Mouse (Mus musculus): ENCODE measurements at regions not wholly inside any gene's neighbourhood (a gene's known extent, or its start where the extent isn't known, plus 50 kb on each side); places are given as distances from the start of the nearest gene placed in this dataset.
"Not testable (repeated sequence)": the region's sequence is repeated elsewhere in the genome, so short reads cannot be mapped to it uniquely, and the experiment has no call there.

- DNase-seq (ENCODE audit: low spot score) = peak; percentile 79
Observed at GRCm38 (mm10) chr3:31603237-31603636, 293.1 kb upstream of the Slc7a14 start.

- DNase-seq (ENCODE audit: low spot score) = not testable (repeated sequence)
Observed at GRCm38 (mm10) chr3:31596581-31596980, 286.4 kb upstream of the Slc7a14 start.

DNA sequence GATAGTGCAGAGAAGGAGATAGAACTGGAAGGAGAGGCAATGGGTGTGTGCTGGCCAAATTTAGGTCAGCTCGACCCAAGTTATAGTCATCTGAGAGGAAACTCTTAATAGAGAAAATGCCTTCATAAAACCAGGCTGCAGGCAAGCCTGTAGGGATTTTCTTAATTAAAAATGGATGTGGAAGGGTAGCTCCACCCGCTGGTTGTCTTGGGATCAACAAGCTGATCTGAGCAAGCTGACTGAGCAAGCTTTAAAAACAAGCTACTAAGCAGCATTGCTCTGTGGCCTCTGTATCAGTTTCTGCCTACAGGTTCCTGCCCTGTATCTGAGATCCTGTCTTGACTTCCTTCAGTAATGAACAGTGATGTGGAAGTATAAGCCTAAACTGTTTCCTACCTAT, 275.8 kb upstream of the Slc7a14 start:
- DNase-seq (ENCODE audit: low spot score) = peak; percentile 64

DNA sequence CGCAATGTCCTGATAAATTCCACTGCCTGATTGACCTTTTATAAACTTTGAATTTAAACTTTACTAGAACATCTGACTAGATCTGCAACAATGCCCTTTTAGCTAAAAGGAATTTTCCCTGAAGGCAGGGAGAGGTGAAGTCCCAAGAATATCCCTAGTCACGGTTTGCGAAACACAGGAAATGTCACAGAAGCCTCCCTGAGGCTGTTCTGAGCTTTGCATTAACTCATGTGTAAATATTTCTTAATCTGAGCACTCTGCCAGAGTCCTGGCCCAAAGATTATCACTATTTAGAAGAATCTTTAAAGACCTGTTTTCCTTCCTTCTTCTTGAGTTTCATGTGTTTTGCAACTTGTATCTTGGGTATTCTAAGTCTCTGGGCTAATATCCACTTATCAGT, 263.7 kb upstream of the Slc7a14 start:
- DNase-seq (ENCODE audit: low spot score) = no peak
